Mouse (Mus musculus) kidney, adult 11 months (tissue): ENCODE measurements at regions not wholly inside any gene's neighbourhood (a gene's known extent, or its start where the extent isn't known, plus 50 kb on each side); places are given as distances from the start of the nearest gene placed in this dataset.
"Not testable (repeated sequence)": the region's sequence is repeated elsewhere in the genome, so short reads cannot be mapped to it uniquely, and the experiment has no call there.

Source experiments
- DNase-seq: peaks from one replicate; pipeline ENCODE4 v3.0.0; 2022

DNA sequence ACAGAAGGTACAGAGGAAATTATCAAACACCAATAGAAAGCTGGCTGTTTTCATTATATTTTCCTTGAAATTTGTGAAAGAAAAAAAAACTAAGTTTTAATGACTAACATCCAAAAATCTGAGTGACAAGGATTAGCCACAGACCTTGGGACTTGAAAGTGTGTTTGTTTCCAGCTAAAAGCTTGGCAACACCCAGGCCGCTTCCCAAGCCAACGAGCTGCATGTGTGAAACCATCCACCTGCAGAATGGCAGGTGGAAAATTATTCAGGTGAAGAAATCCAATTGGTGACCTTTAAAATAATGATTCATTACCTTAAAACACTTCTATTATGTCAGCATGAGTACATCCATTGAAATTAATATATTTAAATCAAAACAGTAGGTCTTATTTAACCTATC is 672.7 kb upstream of the Mms22l start:
- no peak for DNase-seq

DNA sequence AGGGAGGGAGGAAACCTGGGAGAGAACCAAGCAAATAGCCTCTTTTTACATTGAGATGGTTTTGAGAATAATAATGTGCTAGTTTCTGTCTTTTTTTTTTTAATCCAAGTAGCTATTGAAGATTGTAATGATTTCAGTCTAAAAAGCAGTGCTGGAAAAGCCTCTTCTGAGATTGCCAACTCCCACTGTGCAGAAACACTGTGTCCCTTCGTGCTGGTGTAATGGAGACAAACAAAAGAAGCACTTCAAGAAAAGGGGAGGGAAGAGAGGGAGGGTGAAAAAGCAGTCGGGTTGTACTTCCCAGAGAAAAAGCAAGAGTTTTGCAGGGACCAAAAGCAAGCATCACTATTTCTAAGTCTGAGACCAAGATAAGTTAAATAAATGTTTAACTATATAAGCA is 669.4 kb upstream of the Mms22l start:
- DNase-seq = no peak

DNA sequence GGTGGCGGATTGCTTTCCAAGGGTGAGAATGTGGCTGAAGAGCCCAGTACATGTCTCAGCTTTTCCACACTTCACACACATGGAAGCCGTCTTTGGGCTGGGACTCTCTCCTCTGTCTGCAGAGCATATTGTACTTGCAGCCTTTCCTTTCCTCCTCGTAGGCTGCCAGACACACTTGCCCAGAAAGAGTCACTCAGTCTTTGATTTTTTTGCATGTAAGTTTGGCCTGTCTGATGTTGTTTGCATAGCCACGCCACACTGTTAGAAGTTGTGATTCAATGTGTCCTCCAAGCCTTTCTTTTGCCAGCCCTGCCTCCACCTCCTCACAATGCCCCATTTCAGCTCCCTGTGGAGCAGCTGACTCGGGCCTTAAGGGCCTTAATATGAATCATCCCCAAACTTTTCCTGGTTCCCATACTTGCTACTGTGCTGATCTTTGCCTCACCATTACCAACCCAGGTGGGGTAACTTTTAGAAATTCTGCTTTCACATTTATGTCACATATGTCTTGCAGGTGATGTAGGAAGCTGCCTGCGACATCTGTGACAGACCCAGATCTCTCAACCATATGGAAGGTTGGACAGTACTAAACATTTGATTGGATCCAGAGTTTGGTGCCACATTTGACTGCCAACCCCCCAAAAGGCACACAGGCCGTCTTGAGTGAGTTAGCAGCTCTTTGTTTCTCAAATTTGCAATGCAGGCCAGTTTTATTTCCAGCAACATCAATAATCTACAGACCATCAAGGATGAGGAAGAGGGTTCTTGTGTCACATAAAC is 663.7 kb upstream of the Mms22l start:
- DNase-seq = no peak

DNA sequence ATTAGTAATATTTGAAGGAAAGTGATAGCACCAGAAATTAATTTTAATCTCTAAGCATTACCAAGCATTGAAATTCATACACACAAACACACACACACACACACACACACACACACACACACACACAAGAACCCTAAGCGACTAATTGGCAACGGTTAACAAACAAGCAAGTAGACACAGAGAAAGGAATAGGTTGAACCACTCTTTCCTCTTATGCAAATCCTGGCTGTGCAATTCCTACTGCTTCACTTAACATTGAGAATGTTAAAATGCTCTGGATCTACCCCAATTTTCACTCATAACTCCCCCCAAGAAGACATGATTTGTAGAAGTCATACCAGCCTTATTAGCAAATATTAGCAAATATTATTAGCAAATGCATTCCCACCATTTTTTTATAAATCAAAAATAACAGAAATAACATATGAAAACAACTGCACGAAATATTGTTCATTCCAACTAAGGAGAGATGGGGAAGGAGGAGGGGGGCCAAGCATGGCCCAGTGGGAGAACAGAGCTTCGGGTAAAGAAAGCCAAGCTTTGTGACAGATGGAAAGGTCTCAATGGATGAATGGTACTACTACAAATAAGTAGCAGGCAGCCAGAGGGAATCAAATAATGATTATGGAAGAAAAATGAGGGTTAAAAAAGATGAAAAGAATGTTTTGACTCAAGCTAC is 652.5 kb upstream of the Mms22l start:
- no peak for DNase-seq

DNA sequence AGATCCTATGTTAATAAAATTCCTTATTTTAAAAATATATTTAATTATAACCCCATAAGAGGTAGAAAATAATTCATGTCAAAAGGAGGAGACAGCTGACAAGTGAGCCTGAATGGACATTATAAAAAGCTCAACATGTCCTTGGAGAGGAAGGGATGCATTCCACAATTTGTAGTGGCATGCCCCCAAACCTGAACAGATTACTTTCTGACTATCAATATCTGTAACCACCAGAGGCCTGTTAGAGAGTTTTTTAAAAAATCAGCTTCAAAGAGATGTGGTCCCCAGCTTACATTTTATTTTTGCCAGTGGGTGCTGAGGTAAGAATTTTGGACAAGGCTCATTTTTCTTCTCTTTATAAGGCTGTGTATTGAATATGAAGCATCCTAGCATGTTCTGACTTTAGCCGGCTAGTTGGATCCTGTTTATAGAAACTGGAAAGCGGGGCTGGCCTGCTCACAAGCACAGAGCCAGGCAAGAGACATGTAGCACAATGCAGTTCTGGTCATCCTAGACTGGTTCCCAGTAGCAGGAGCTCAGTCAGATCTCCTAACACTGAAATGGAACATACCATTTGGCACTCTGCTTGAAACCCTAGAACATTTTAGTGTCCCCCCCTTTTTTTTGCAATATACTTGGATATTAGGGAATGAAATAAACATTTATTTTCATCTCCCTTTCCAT is 651.8 kb upstream of the Mms22l start:
- DNase-seq = no peak

DNA sequence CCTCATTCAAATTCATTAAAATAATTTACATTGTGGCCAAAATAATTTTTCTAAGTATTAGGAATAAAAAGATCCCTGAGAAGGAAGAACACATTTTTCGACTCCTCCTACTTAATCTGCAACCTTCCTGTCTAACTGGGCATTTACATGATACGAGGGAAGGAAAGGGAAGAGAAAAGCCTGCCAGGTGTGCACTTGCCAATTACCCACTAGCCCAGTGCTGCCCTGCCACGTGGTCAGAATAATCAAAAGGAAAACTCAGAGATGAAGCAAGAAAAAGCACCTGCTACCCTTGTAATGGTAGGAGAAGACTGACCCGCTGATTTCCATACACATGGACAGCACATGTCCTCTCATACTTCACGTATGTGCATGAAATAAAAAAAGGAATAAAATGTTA is 651.0 kb upstream of the Mms22l start:
- no peak for DNase-seq

DNA sequence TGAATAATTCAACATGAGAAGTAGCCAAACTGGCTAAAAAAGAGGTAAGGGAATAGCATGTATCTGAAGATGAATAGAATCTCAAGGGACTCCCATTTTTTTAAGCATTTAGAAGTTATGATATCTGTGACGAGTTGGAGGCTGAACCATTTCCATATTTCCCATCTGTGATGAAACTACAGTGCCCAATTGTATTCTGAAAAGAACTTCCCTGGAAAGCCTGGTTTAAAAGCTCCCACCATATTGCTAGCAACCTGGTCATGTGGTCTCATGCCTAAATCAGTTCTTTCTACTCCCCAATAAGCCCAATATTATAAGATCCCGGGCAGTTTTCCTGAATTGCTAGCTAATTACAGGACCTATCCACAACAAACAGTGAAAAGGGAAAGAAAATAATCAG is 645.6 kb upstream of the Mms22l start:
- DNase-seq = no peak

DNA sequence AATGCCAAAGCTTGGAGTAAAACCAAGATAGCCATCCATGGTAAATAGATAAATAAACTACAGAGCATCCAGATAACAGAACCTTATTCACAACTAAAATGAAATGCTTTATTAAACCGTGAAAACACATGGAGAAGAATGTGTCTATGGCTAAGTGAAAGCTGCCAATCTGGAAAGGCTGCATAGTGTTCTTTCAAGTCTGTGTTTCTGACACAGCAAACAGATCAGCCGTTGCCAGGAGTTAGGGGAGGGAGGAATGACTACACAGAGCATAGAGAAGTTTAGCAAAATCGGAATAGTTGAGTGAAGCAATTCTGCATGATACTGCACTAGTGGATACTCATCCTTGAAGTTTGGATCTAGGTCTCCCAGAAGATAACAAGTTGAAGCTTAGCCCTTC is 633.8 kb upstream of the Mms22l start:
- no peak for DNase-seq

DNA sequence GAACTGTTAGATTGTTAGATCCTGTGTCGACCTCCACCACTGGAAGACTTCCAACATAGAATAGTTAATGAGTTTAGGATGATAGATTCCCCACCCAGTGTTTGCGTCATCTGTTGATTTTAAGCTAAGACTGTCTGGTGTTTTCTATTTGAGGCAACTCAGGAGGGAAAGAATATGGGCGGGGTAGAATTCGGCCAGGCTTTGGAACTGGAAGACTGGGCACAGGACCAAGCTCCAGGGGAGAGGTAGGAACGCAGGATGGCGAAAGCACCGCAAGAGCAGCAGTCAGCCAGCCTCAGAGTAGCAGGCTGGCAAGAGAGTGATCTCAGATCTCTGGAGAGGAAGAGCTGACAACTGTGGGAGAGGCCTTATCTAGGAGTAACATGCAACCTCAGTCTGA is 616.2 kb upstream of the Mms22l start:
- no peak for DNase-seq

DNA sequence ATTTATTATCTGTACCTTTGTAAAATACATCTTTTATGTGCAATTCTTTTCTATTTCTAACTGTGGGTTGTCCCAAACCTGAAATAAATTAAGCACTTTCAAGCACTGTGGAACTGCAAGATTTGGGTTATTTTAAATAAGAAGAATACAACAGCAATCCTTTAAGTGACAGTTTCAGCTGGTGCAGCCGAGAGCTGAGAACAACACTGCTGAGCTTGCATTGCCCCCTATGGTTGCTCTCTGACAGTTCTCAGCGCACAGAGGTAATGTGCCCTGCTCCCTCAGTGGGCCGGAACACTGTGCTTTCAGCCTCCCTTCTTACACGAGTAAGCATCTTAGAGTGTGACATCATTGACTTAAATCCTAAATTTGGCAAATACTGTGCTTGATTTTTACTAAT is 582.9 kb upstream of the Mms22l start:
- no peak for DNase-seq

DNA sequence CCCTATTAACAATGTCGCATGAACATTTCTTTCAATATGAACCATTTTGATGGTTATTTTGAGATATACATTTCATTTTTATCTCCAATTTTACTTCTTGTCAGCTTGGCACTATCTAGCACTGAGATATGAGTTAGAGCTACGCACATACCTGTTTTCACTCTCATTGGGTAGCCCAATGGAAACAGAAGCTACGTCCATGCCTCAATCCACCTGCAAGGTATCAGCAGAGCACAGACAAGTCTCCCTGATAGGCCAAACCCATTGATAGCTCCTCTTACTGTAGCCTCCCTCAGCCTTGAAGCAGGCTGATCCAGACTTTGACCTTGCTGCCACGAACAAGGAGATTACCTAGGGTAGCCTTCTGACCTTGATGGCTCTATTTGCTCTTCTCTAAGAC is 582.4 kb upstream of the Mms22l start:
- DNase-seq = no peak

DNA sequence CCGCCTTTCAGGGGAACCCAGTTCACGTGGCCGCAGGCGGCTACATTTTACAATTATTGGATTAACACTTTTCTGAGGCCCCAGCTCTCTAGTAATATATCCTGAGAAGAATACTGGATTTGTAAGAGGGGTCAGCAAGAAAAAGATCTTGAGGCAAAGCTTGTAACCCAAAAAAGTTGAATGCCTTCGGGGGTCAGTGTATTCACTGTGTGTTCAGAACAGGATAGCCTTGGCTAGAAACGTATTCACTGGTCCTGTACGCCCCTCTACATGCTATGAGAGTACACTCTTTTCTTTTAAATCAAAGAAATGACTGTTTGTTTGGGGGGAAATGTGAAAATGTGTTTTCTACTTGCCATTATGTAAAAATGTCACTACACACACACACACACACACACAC is 581.8 kb upstream of the Mms22l start:
- no peak for DNase-seq

DNA sequence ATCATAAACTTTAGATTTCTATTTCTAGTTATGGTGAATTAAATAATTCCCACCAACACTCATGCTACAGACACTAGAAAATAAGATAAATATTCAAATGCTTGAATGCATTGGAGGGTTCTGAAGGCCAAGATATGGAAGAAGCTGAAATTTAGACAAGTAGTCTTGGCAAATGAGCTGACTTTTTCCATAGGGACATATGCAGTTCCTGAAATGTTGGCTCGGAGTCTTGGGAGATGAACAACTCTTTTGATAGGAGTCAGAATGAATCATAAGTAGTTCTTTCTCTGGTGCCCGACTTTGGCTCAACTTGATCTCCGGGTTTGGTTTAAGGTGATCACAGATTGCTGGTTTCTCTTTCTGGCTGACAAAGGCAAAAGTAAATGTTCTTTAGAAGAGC is 574.7 kb upstream of the Mms22l start:
- no peak for DNase-seq

DNA sequence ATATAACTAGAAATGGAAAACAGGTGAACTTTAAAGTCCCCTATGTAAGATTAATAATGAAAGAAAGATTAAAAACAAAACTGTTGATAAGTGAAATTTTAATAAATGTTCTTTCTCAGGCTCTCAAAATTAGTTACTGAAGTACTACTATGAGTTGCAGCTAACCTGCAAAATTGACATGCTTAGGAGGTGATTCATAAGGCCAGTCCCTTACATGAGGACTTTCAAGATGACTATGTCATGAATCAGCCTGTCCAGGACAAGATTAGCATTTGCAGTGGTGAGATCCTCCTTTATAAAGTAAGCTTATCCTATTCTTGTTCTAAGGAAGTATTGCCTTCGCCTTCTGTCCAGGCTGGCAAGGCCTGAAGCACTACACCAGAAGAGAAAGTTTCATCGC is 542.1 kb upstream of the Mms22l start:
- DNase-seq = no peak

DNA sequence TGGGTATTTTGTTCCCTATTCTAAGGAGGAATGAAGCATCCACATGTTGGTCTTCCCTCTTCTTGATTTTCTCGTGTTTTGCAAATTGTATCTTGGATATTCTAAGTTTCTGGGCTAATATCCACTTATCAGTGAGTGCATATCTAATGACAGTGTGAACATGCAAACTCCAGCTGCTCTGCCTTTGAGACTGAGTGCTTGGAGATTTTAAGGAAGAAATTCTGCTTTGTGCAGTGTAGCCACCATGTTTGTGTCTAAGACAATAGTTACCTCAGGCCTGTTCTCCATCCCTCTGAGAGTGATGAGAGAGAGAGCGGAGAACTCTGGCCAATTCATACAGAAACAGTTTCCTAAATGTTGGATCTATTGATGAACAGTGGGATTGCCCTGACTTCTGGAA is 514.1 kb upstream of the Mms22l start:
- DNase-seq = not testable (repeated sequence)

DNA sequence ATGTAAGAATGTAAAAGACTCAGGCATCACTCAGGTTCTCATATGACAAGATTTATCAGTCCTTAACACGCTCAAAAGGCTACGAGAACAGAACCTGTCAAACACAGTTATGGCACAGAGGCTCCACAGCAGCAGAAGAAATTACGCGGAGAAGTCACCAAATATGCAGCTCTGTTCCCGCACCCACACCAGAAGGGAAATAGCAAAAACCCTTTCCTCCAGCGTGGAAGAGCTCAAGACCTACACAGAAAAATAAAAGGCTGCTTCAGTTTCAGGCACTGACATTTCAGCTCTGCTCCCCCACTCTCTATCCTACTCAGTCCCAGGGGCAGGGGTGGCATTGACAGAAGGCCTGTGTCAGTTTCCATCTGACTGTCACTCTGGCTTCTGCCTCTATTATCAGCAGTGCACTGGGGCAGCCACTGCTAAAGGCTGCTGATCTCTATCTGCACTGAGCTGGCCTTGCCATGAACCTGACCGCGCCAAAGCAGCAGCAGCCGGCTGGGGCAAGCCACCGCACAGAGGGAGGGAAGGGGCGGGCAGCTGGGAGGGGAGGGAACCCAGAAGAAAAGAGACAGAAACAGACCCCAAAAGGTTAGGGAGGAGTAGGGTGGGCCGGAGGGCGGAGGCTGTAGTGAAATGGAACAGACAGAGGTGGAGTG is 513.3 kb upstream of the Mms22l start:
- peak; percentile 8 for DNase-seq

DNA sequence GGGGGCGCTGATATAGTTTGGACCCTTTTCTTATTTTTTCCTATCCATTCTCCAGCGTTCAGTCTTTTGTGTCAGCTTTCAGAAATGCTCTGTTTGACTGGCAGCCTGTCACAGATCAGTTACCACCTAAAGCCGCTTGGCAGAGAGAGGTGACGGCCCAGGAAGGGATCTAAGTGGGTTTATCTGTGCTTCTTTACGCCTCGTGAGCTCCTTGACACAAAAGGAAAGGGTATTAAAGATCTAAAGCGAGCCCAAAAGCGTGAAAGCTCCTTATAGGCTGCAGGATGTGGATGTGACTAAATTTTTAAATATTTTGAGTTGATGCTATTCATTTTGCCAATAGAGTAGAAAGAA is 512.8 kb upstream of the Mms22l start:
- DNase-seq = no peak

DNA sequence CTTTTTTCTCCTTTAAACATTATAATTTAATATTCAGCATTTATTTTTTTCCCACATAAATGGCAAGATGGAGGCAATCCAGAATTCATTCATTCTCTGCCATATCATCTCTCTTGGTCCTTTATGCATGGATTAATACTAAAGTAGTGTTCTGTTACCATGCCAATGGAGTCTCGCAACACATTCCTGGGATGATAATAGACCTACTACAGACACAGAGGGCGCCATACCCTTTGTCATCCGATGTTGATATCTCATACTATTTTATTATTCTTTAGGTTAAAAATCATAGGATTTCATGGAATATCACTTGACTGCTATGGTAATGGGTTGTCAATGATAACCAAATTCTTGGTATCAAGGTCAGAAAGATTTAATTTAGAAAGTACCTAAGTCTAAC is 512.2 kb upstream of the Mms22l start:
- no peak for DNase-seq

DNA sequence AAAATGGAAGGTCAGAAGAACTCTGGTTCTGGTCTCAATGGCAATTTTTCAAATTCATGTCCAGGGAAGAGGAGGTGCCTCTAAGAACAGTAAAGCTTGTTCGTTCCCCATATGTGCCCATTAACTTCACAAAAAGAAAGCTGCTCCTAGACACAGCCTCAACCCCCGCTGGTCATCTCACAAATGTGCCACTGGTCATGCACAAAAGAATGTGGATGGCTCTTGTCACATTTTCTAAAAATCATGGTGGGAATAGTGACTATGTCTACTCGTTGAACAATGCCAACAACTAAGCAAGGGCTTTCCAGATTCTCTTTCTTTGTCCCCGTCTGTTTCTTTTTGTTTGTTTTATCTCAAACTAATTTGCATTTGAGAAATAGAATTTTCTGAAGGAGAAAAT is 510.3 kb upstream of the Mms22l start:
- no peak for DNase-seq

DNA sequence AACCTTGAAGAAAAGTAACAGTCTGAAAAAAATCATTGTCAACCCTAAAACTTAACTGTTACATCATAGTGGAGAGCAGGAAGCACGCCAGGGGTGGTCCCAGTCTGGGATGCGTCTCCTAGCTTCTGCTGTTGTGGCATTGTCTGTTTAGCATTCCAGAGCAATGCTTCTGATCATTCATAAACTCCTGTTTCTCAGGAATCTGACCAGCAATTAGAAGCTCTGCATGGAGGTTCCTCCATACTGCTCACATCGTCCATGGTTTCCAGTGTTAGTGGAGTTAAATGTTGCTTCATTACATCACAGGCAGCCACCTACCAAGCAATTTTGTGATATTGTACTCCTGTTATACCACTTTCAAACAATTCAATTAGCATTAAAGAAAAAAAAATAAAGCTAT is 502.4 kb upstream of the Mms22l start:
- no peak for DNase-seq

DNA sequence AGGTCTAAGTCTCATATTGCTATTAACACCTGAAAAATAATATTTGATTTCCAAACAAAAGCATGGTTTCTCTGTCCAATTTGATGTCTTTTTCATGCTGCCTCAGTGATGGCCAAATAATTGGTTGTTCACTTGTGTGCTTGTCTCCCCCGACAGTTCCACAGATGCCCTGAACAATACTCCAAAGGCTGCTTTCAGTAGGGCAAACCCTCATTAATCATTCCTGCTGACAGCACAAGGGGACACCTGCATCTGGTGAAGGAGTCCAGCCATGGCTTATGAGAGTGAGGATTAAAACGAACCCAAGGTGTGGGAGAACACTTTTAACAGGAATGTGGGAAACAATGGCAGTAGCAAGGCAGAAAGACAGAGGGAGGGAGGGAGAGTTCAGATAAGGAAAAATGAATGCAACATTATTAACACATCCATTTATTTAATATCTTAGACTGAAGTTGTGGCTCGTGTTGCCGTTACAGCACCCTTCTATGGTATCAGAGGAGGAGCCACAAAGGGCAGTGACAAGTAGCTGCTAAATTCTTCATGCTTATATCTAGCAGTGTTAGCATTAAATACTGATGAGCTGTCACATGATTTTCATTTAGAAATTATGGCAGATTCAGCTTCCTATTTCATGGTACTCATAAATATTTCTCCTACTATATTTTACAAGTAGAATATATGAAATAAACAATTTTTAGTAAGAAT is 501.8 kb upstream of the Mms22l start:
- DNase-seq = no peak

DNA sequence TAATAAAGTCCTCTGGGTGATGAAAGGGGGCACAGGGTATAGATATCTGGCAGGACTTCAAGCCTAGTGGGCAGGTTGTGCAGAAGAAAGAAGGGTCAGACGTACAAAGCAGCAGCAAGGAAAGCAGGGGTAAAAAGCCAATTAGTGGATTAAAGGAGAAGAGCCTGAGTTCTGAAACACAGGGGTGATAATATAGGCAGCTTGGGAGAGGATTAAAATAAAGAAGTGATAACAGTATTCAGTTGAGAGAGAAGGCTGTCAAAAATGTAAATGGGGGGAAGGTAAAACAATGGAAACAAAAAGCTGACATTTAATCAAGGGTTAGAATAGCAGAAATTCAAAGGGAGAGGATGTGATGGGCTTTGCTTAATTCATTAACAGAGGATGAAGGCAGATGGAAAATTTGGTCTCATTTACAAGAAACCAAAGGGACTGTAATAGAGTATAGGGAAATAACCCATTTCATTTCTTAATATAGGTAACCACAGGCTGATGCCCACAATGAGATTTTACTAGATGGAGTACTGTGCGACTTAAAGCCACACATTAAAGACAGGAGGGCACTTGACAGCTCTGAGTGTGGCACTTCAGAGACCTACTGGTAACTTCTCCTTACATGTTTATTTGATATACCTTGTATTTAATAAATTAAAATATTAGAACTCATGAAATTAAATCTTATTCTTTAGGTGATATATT is 489.8 kb upstream of the Mms22l start:
- DNase-seq = no peak
